Mouse (Mus musculus) G1E (cell line): Measurements from ENCODE around the gene Tex264. TPM values are rescaled to one million over a fixed set of nuclear protein-coding genes. Genes with fewer than 3 reads are reported as not detected.

Source experiments
- ATAC-seq: 2 replicates; pipeline ENCODE4 v1.8.0; 2016; ENCODE audit warnings: mild to moderate bottlenecking; ENCODE audit not compliant: insufficient number of reproducible peaks, poor library complexity, low FRiP score, severe bottlenecking; ENCODE audit errors: extremely low read depth
- DNase-seq: peaks from one replicate; pipeline ENCODE4 v3.0.0; 2012; ENCODE audit warnings: low spot score
- H3K27me3 ChIP-seq: 2 replicates; pipeline ENCODE4 v1.6.1; 2012; ENCODE audit warnings: mild to moderate bottlenecking, low read length, inconsistent platforms; ENCODE audit not compliant: insufficient read depth
- H3K36me3 ChIP-seq: replicated peaks from 2 replicates; pipeline ENCODE3; 2012; ENCODE audit warnings: mild to moderate bottlenecking, inconsistent platforms
- H3K4me1 ChIP-seq: 2 replicates; pipeline ENCODE4 v1.6.1; 2012; ENCODE audit warnings: low read depth, low read length, inconsistent platforms, mixed read lengths; ENCODE audit not compliant: insufficient read depth
- H3K4me3 ChIP-seq: 2 replicates; pipeline ENCODE4 v1.5.1; 2012; ENCODE audit warnings: low read depth, mild to moderate bottlenecking, inconsistent platforms, low read length, moderate library complexity, mixed read lengths
- H3K9me3 ChIP-seq: replicated peaks from 2 replicates; pipeline ENCODE4 v1.6.1; 2012; ENCODE audit warnings: inconsistent platforms
- CTCF ChIP-seq: IDR thresholded peaks from 2 replicates; pipeline ENCODE4 v1.5.1; 2012; ENCODE audit warnings: low read depth, low read length, inconsistent platforms, mixed read lengths
- GATA1 ChIP-seq: IDR thresholded peaks from 2 replicates; pipeline ENCODE4 v1.6.1; 2012; ENCODE audit warnings: borderline replicate concordance, low read length, inconsistent platforms, mixed read lengths
- GATA2 ChIP-seq: IDR thresholded peaks from 2 replicates; pipeline ENCODE4 v1.6.1; 2012; ENCODE audit warnings: low read depth, low read length, inconsistent platforms, borderline replicate concordance
- POLR2AphosphoS5 ChIP-seq: IDR thresholded peaks from 2 replicates; pipeline ENCODE4 v1.6.1; 2012; ENCODE audit warnings: low read depth, low read length, inconsistent platforms; ENCODE audit not compliant: insufficient replicate concordance
- TAL1 ChIP-seq: conservative IDR thresholded peaks from 2 replicates; pipeline ENCODE4 v1.6.1; 2012; ENCODE audit warnings: low read depth, low read length, inconsistent platforms, mixed read lengths
- polyA plus RNA-seq: library from polyadenylated mRNA; stranded (reverse); fragments of >175 nt; gene quantifications from 2 replicates; pipeline ENCODE4 v1.2.3, GENCODE M21; 2012
- total RNA-seq, 2 experiments: library from RNA; stranded (forward) in 1 of 2; stranded (reverse) in 1 of 2; fragments of 200-1000 nt in 1 of 2; fragments of >200 nt in 1 of 2; fragmentation: Nextera tagmentation in 1 of 2; gene quantifications; 2 replicates each; pipeline ENCODE4 v1.2.3; 2014 to 2017

Gene Tex264
- total and polyA plus RNA-seq, 3 experiments, result 39.1 to 52.3 (median 39.7) TPM

DNA sequence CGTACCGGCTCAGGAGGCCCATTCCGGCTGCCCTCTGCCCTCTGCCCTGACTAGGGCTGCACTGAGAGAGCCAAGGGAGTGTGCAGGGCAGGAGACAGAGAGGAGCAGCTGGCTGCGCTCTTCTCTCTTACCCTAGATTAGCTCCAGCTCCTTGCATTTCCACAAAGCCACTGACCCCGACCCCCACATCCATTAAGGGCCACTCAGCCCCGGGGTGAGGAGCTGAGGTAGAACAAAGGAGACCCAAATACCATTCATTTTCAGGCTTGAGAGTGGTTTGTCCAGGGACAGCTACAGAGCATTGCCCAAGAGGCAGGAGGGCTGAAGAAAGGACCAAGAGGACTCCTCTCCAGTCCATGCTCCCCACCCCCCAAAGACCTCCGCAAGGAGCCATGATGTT, 26.3 kb downstream of the Tex264 start:
- H3K4me3 ChIP-seq, result no peak overlapping the region
- H3K4me1 ChIP-seq, result no peaks in the 10 kb centered on the region
- no peak for DNase-seq
- H3K9me3 ChIP-seq, result no peaks in the 10 kb centered on the region
- no peak for ATAC-seq
- no peak for TF ChIP-seq CTCF
- no peak for TF ChIP-seq POLR2AphosphoS5
- TF ChIP-seq TAL1, result no peak
- no peak for TF ChIP-seq GATA2
- TF ChIP-seq GATA1, result no peak
- peaks cover 5% of the 10 kb centered on the region for H3K27me3 ChIP-seq
- peaks cover 76% of the 10 kb centered on the region for H3K36me3 ChIP-seq

- H3K9me3 ChIP-seq, result no peaks in the 10 kb centered on the region
- TF ChIP-seq GATA2 (no peak), TAL1 (no peak), POLR2AphosphoS5 (no peak), GATA1 (no peak), CTCF (no peak)
- no peak overlapping the region for H3K4me3 ChIP-seq
- ATAC-seq, result no peak
- H3K27me3 ChIP-seq, result peaks cover 14% of the 10 kb centered on the region
- DNase-seq, result no peak
- H3K4me1 ChIP-seq, result no peaks in the 10 kb centered on the region
- peaks cover 58% of the 10 kb centered on the region for H3K36me3 ChIP-seq
Observed at GRCm38 (mm10) chr9:106657592-106657991, 28.1 kb downstream of the Tex264 start.

DNA sequence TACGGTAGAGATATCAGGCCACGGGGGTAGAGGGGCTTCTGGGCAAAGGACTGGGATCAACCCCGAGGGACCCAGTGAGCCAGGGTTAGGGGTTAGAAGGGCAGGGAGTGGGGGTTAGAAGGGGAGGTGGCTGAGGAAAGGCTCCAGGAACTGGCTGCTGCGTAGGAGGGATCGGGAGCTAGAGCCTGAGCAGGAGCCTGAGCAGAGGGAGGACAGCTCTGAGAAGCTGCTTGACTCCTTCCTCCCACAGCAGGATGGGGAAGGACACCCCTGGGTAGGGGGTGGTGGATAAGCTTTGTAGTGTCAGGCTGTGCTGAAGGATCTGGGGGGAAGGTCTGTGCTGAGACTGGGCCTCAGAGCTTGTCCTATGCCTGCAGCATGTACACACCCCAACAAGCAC, 28.9 kb downstream of the Tex264 start:
- Histone ChIP-seq H3K27me3 (peaks cover 15% of the 10 kb centered on the region), H3K9me3 (no peaks in the 10 kb centered on the region), H3K4me3 (no peak overlapping the region), H3K36me3 (peaks cover 50% of the 10 kb centered on the region), H3K4me1 (no peaks in the 10 kb centered on the region)
- DNase-seq, result no peak
- TF ChIP-seq GATA2, result no peak
- no peak for TF ChIP-seq TAL1
- no peak for TF ChIP-seq POLR2AphosphoS5
- no peak for TF ChIP-seq CTCF
- ATAC-seq, result no peak

DNA sequence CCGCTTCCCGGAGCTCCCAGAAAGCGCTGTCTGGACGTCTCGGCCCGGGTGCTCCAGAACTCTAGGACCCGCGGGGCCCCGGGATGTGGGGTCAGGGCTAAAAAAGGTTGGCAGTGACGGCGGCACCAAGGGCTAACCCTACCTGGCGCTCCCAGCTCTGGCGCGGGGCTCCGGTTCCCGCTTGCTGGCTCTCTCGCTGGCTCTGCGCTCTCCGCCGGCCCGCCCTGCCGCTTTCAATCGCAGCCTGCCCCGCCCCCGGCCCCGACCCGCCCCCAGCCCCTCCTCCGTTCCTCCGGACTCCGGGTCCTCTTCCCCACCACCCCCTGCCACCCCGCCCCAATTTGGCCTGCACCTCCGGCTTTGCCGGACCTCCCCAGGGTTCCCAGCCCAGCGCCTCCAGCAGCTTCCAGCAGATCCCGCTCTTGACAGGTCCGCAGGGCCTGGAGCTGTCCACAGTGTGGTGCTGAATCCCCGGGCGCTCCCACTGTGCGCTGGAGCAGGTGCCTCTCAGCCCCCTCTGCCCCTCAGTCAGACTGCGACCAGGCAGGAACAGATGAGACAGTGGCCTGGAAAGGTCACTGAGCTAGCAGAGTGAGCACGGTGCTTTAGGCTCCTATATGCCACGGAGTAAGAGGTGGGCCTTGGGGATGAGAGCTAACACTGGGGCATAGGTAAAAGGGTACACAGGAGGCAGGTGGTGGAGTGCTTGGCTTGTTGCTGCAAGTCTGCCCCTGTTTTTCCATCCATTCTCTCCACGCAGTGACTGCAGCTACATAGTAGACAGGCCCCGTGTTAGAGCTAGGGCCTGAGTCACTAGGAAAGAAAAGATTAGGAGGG, 29.6 kb downstream of the Tex264 start, which contains the start of gene Grm2:
Gene Grm2, minus strand, starts transcription at position 199 of the 837 bp plus-strand sequence.
- Histone ChIP-seq H3K9me3 (no peaks in the 10 kb centered on the region), H3K4me3 (no peak within 1 kb of the TSS), H3K36me3 (peaks cover 43% of the 10 kb centered on the region), H3K4me1 (no peaks in the 10 kb centered on the region), H3K27me3 (peaks cover 15% of the 10 kb centered on the region)
- TF ChIP-seq GATA1 (no peak), TAL1 (no peak), CTCF (no peak), GATA2 (no peak), POLR2AphosphoS5 (no peak)
- DNase-seq, result peak; percentile 34
- ATAC-seq, result no peak

GRCm38 (mm10) chr9:106652720-106653119, 33.0 kb downstream of the Tex264 start:
- Histone ChIP-seq H3K9me3 (no peaks in the 10 kb centered on the region), H3K27me3 (peaks cover 15% of the 10 kb centered on the region), H3K4me1 (no peaks in the 10 kb centered on the region), H3K4me3 (no peak overlapping the region), H3K36me3 (peaks cover 9% of the 10 kb centered on the region)
- ATAC-seq (no peak), DNase-seq (no peak)
- TF ChIP-seq POLR2AphosphoS5 (no peak), TAL1 (no peak), CTCF (no peak), GATA2 (no peak), GATA1 (no peak)

DNA sequence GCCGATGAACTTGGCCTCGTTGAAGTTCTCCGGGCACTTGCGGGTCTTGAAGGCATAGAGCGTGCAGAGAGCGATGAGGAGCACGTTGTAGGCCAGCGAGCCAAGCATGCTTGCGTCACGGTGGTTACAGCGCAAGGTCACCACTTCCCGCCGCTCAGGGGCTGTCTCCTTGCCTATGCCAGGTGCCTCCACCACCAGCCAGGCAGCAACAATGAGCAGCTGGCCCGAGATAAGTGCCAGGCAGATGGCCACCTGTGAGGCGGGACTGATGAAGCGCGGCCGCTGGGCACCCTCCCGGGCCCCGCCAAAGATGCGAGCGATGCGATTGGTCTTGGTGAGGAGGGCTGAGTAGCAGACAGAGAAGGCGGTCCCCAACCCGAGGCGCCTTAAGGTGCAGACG, 38.5 kb downstream of the Tex264 start:
- TF ChIP-seq CTCF, result no peak
- no peak for TF ChIP-seq GATA2
- TF ChIP-seq TAL1, result no peak
- TF ChIP-seq GATA1, result no peak
- TF ChIP-seq POLR2AphosphoS5, result no peak
- DNase-seq (no peak), ATAC-seq (no peak)
- Histone ChIP-seq H3K4me1 (no peaks in the 10 kb centered on the region), H3K9me3 (no peaks in the 10 kb centered on the region), H3K4me3 (no peak overlapping the region), H3K27me3 (peaks cover 11% of the 10 kb centered on the region), H3K36me3 (no peaks in the 10 kb centered on the region)
